Mouse (Mus musculus) liver, embryonic 13.5 days (tissue): ENCODE data around the gene Aar2. TPM values are rescaled to one million over a fixed set of nuclear protein-coding genes. Genes with fewer than 3 reads are reported as not detected.

Experiments used
- ATAC-seq: fragments of 200-750 bp; cut with Nextera tagmentation; 2 replicates; pipeline ENCODE4 v1.8.0; 2017; ENCODE audit warnings: low read depth, mild to moderate bottlenecking, moderate number of reproducible peaks, moderate library complexity
- DNase-seq: peaks from one replicate; pipeline ENCODE4 v3.0.0; 2022
- H3K27ac ChIP-seq: fragments of 300-500 bp; sonication (generic); 2 replicates; pipeline ENCODE4 v1.5.1; 2015; ENCODE audit warnings: moderate library complexity, mild to moderate bottlenecking, inconsistent platforms
- H3K27me3 ChIP-seq: fragments of 300-500 bp; sonication (generic); 2 replicates; pipeline ENCODE4 v1.6.1; 2015; ENCODE audit warnings: mild to moderate bottlenecking, inconsistent platforms
- H3K36me3 ChIP-seq: fragments of 300-500 bp; sonication (generic); 2 replicates; pipeline ENCODE4 v1.6.1; 2015; ENCODE audit warnings: mild to moderate bottlenecking, inconsistent platforms
- H3K4me1 ChIP-seq: fragments of 300-500 bp; sonication (generic); replicated peaks from 2 replicates; pipeline ENCODE4 v1.6.1; 2015; ENCODE audit warnings: inconsistent platforms
- H3K4me2 ChIP-seq: fragments of 300-500 bp; sonication (generic); 2 replicates; pipeline ENCODE4 v1.6.1; 2015; ENCODE audit warnings: inconsistent platforms, mild to moderate bottlenecking, moderate library complexity
- H3K4me3 ChIP-seq: fragments of 300-500 bp; sonication (generic); replicated peaks from 2 replicates; pipeline ENCODE4 v1.5.1; 2015; ENCODE audit warnings: mild to moderate bottlenecking, inconsistent platforms
- H3K9ac ChIP-seq: fragments of 300-500 bp; sonication (generic); 2 replicates; pipeline ENCODE4 v1.6.1; 2015; ENCODE audit warnings: mild to moderate bottlenecking, inconsistent platforms
- H3K9me3 ChIP-seq: fragments of 300-500 bp; sonication (generic); replicated peaks from 2 replicates; pipeline ENCODE4 v1.6.1; 2016; ENCODE audit warnings: inconsistent platforms
- WGBS: fragments of 180-500 bp; shearing (Covaris S2); methylation state at CpG from one replicate; pipeline ENCODE4 v1.1.7; 2015; ENCODE audit not compliant: insufficient replicate concordance; 5-methylcytosine and 5-hydroxymethylcytosine counted together
- polyA plus RNA-seq: library from polyadenylated mRNA; unstranded; fragments of >200 nt; fragmentation: Nextera tagmentation; extraction: Ambion mirVana; gene quantifications from 2 replicates; pipeline ENCODE4 v1.2.1, GENCODE M21; 2015

Gene Aar2
- polyA plus RNA-seq, 1 experiment from 2014 or later: 15.6 TPM

- H3K4me2 ChIP-seq: no peak overlapping the region
- no peak overlapping the region for H3K4me3 ChIP-seq
- no peaks in the 10 kb centered on the region for H3K4me1 ChIP-seq
- H3K9me3 ChIP-seq: no peaks in the 10 kb centered on the region
- 58% methylated on average over 7 of the region's 7 CpGs for WGBS
- no peaks in the 10 kb centered on the region for H3K36me3 ChIP-seq
- H3K27me3 ChIP-seq: peaks cover 4% of the 10 kb centered on the region; the same call in 1 of the 2 replicates
- DNase-seq (no peak), ATAC-seq (no peak)
- no peak overlapping the region for H3K9ac ChIP-seq
- no peak overlapping the region for H3K27ac ChIP-seq
These were observed 55.2 kb downstream of the Aar2 start for GRCm38 (mm10) chr2:156602581-156602980.

GRCm38 (mm10) chr2:156603671-156604070, 56.3 kb downstream of the Aar2 start:
- no peak overlapping the region for H3K4me3 ChIP-seq
- H3K4me2 ChIP-seq: no peak overlapping the region
- H3K9me3 ChIP-seq: no peaks in the 10 kb centered on the region
- DNase-seq: no peak
- H3K9ac ChIP-seq: no peak overlapping the region
- ATAC-seq: no peak
- no peak overlapping the region for H3K27ac ChIP-seq
- H3K27me3 ChIP-seq: peaks cover 10% of the 10 kb centered on the region
- H3K36me3 ChIP-seq: no peaks in the 10 kb centered on the region
- 72% methylated on average over 9 of the region's 9 CpGs for WGBS
- no peaks in the 10 kb centered on the region for H3K4me1 ChIP-seq

GRCm38 (mm10) chr2:156605144-156605543, 57.8 kb downstream of the Aar2 start:
- WGBS: 45% methylated on average over 3 of the region's 3 CpGs
- Histone ChIP-seq H3K36me3 (no peaks in the 10 kb centered on the region), H3K4me1 (no peaks in the 10 kb centered on the region), H3K9me3 (no peaks in the 10 kb centered on the region), H3K9ac (no peak overlapping the region), H3K27ac (no peak overlapping the region), H3K4me2 (no peak overlapping the region), H3K27me3 (peaks cover 19% of the 10 kb centered on the region), H3K4me3 (no peak overlapping the region)
- no peak for DNase-seq
- ATAC-seq: no peak

GRCm38 (mm10) chr2:156605971-156606370, 58.6 kb downstream of the Aar2 start:
- H3K4me3 ChIP-seq: no peak overlapping the region
- H3K4me2 ChIP-seq: no peak overlapping the region
- WGBS: 58% methylated on average over 5 of the region's 5 CpGs
- ATAC-seq (no peak), DNase-seq (no peak)
- H3K9me3 ChIP-seq: no peaks in the 10 kb centered on the region
- peaks cover 25% of the 10 kb centered on the region for H3K27me3 ChIP-seq
- H3K4me1 ChIP-seq: no peaks in the 10 kb centered on the region
- no peaks in the 10 kb centered on the region for H3K36me3 ChIP-seq
- H3K9ac ChIP-seq: no peak overlapping the region
- H3K27ac ChIP-seq: no peak overlapping the region

- DNase-seq: no peak
- ATAC-seq: no peak
- peak overlapping the region; percentile 65 for H3K4me2 ChIP-seq
- peaks cover 13% of the 10 kb centered on the region for H3K4me1 ChIP-seq
- no peak overlapping the region for H3K27ac ChIP-seq
- peaks cover 84% of the 10 kb centered on the region for H3K27me3 ChIP-seq
- no peaks in the 10 kb centered on the region for H3K9me3 ChIP-seq
- H3K9ac ChIP-seq: no peak overlapping the region
- WGBS: under 1% methylated on average over 41 of the region's 41 CpGs
- peak overlapping the region; percentile 53 for H3K4me3 ChIP-seq
- H3K36me3 ChIP-seq: no peaks in the 10 kb centered on the region
These were observed 65.7 kb downstream of the Aar2 start for GRCm38 (mm10) chr2:156613081-156613540.

- peak within 1 kb of the TSS; percentile 53 for H3K4me3 ChIP-seq
- 0 out of 2 replicates have a peak within 1 kb of the TSS, but pooled peaks have one; percentile 10 for H3K9ac ChIP-seq
- no peaks in the 10 kb centered on the region for H3K36me3 ChIP-seq
- 2% methylated on average over 74 of the region's 103 CpGs for WGBS
- no peaks in the 10 kb centered on the region for H3K9me3 ChIP-seq
- ATAC-seq: no peak
- no peak within 1 kb of the TSS for H3K27ac ChIP-seq
- peaks cover 13% of the 10 kb centered on the region for H3K4me1 ChIP-seq
- DNase-seq: no peak
- peaks cover 90% of the 10 kb centered on the region for H3K27me3 ChIP-seq
- peak within 1 kb of the TSS; percentile 65 for H3K4me2 ChIP-seq
These were observed 66.3 kb downstream of the Aar2 start, which contains the start of gene Dlgap4 for GRCm38 (mm10) chr2:156613541-156614257. Dlgap4 (plus strand) TSS chr2:156613705.

- Histone ChIP-seq H3K9me3 (no peaks in the 10 kb centered on the region), H3K4me3 (peak overlapping the region; percentile 53), H3K4me2 (peak overlapping the region; percentile 65), H3K9ac (no peak overlapping the region), H3K4me1 (peaks cover 13% of the 10 kb centered on the region), H3K27ac (no peak overlapping the region), H3K27me3 (peaks cover 94% of the 10 kb centered on the region), H3K36me3 (no peaks in the 10 kb centered on the region)
- WGBS: 1% methylated on average over 18 of the region's 18 CpGs
- ATAC-seq (no peak), DNase-seq (no peak)
These were observed 66.8 kb downstream of the Aar2 start for GRCm38 (mm10) chr2:156614258-156614556.

- Histone ChIP-seq H3K4me3 (0 out of 2 replicates have a peak overlapping the region, but pooled peaks have one; percentile 53), H3K27me3 (peaks cover 92% of the 10 kb centered on the region), H3K4me1 (peaks cover 13% of the 10 kb centered on the region), H3K27ac (no peak overlapping the region), H3K9ac (no peak overlapping the region), H3K9me3 (no peaks in the 10 kb centered on the region), H3K4me2 (no peak overlapping the region), H3K36me3 (no peaks in the 10 kb centered on the region)
- WGBS: 12% methylated on average over 31 of the region's 31 CpGs
- DNase-seq (no peak), ATAC-seq (no peak)
These were observed 67.6 kb downstream of the Aar2 start for GRCm38 (mm10) chr2:156614661-156615654.

GRCm38 (mm10) chr2:156616513-156616912, 69.1 kb downstream of the Aar2 start:
- Histone ChIP-seq H3K9ac (no peak overlapping the region), H3K9me3 (no peaks in the 10 kb centered on the region), H3K27me3 (peaks cover 78% of the 10 kb centered on the region), H3K4me3 (no peak overlapping the region), H3K4me1 (peaks cover 13% of the 10 kb centered on the region), H3K27ac (no peak overlapping the region), H3K4me2 (no peak overlapping the region), H3K36me3 (no peaks in the 10 kb centered on the region)
- ATAC-seq: no peak
- WGBS: 53% methylated on average over 7 of the region's 7 CpGs
- DNase-seq: no peak

- H3K4me1 ChIP-seq: peaks cover 13% of the 10 kb centered on the region
- ATAC-seq: no peak
- peaks cover 68% of the 10 kb centered on the region for H3K27me3 ChIP-seq
- no peak overlapping the region for H3K27ac ChIP-seq
- no peak overlapping the region for H3K4me2 ChIP-seq
- no peak overlapping the region for H3K4me3 ChIP-seq
- H3K36me3 ChIP-seq: no peaks in the 10 kb centered on the region
- no peaks in the 10 kb centered on the region for H3K9me3 ChIP-seq
- H3K9ac ChIP-seq: no peak overlapping the region
- 35% methylated on average over 11 of the region's 11 CpGs for WGBS
- DNase-seq: no peak
These were observed 70.2 kb downstream of the Aar2 start for GRCm38 (mm10) chr2:156617536-156617935.
